Mouse (Mus musculus): ENCODE results near the gene Fam173a. TPM values are rescaled to one million over a fixed set of nuclear protein-coding genes. Genes with fewer than 3 reads are reported as not detected.

The Fam173a gene
- polyA plus RNA-seq, 1 experiment from 2014 or later = 62.2 TPM

DNA sequence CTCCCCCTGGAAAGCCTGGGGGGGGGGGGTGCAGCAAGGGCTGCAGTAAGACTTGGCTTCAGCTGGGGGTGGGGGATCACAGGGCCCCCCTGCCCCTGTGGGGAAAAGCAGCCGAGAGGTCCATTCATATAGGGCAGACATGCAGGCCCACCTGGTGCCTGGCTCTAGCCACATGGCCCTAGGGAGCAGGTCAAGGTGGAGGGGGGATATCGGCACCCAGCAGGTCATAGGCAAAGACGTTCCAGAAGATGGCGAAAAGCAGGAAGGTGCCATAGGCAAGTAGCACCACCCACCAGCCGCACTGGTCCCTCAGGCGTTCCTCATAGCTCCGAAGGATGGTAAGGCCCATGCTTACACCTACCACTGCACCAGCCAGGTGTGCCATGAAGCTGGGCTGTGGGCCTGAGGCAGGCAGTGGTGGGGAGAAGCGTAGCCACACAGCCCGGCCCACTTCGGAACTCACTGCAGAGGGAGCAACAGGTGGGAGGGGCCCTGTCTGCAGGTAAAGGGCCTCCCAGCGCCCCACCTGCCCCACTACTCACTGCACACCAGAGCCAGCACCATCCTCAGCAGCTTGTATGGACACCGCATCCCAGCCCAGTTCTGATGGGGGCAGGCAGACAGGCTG lies 42.0 kb upstream of the Fam173a start:
- peaks cover 74% of the 10 kb centered on the region for H3K4me1 ChIP-seq
- peak overlapping the region; percentile 98 for H3K27ac ChIP-seq (replicated peaks)
- peak overlapping the region; percentile 74 for H3K4me3 ChIP-seq
- peak overlapping the region; percentile 99 for H3K4me2 ChIP-seq
- no peak for ATAC-seq (ENCODE audit: extremely low read depth, insufficient number of reproducible peaks, low FRiP score, low TSS enrichment)
- H3K9me3 ChIP-seq = no peaks in the 10 kb centered on the region
- 85% methylated on average over 12 of the region's 12 CpGs for WGBS
- peaks cover 63% of the 10 kb centered on the region for H3K36me3 ChIP-seq
- no peaks in the 10 kb centered on the region for H3K27me3 ChIP-seq (replicated peaks)
- H3K9ac ChIP-seq = peak overlapping the region; percentile 92

DNA sequence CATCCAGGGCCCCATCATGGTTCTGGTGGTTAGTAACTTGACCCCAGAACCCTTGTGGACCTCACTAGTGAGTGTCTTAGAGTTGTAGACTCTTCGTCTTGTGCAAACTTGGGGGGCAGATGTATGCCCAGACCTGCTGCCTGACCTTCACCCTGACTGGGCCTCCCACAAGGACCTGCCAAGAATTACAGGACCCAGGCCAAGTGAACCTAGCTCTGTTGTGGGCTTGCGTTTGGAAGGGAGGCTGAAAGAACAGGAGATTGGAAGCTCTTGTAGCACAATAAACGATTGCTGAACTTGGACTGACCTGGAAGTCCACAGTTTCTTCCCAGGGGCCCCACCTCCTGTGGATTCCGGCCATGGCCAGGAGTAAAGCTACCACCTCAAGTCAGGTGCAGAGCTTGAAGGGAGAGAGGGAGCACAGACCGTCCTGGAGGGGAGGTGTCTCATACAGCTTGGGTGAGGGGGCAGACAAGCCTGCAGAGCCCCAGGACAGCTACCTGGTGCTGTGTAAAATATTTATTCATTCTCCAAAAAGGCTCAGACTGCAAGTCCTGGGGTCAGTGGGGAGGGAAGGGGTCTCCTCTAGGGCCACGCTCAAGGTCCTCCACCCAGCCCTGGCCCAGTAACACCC lies 41.4 kb upstream of the Fam173a start:
- 21% methylated on average over 6 of the region's 6 CpGs for WGBS
- H3K27ac ChIP-seq (replicated peaks) = peak overlapping the region; percentile 98
- peak overlapping the region; percentile 99 for H3K4me2 ChIP-seq
- peak overlapping the region; percentile 74 for H3K4me3 ChIP-seq
- no peak for ATAC-seq (ENCODE audit: extremely low read depth, insufficient number of reproducible peaks, low FRiP score, low TSS enrichment)
- H3K9ac ChIP-seq = peak overlapping the region; percentile 92
- H3K27me3 ChIP-seq (replicated peaks) = no peaks in the 10 kb centered on the region
- no peaks in the 10 kb centered on the region for H3K9me3 ChIP-seq
- peaks cover 78% of the 10 kb centered on the region for H3K4me1 ChIP-seq
- H3K36me3 ChIP-seq = peaks cover 58% of the 10 kb centered on the region

DNA sequence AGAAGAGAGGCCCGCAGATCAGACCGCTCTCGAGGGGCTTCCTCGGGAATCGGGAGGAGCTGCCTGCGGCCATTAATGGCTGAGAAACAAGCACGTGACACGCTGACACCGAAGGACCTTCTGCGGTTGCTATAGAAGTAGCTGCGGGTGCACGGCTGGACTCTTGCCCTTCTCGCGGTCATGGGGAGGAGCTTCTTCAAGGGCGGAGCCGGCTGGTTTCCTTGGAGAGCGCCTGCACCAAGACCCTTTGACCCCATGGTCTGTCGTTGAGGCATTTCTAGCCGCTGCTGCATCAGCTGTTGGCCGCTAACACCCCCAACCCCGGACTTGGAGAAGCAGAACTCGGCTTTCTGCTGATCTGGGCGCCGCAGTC lies 40.6 kb upstream of the Fam173a start, which contains the start of gene Stub1:
TSS of gene Stub1 (minus strand) at position 114 of the 373 bp plus-strand sequence.
- Histone ChIP-seq H3K27me3 (replicated peaks) (no peaks in the 10 kb centered on the region), H3K4me2 (peak within 1 kb of the TSS; percentile 99), H3K4me3 (peak within 1 kb of the TSS; percentile 74), H3K36me3 (peaks cover 50% of the 10 kb centered on the region), H3K9me3 (no peaks in the 10 kb centered on the region), H3K27ac (replicated peaks) (peak within 1 kb of the TSS; percentile 98), H3K9ac (peak within 1 kb of the TSS; percentile 92), H3K4me1 (peaks cover 82% of the 10 kb centered on the region)
- under 1% methylated on average over 24 of the region's 24 CpGs for WGBS
- ATAC-seq (ENCODE audit: extremely low read depth, insufficient number of reproducible peaks, low FRiP score, low TSS enrichment) = peak; percentile 64

DNA sequence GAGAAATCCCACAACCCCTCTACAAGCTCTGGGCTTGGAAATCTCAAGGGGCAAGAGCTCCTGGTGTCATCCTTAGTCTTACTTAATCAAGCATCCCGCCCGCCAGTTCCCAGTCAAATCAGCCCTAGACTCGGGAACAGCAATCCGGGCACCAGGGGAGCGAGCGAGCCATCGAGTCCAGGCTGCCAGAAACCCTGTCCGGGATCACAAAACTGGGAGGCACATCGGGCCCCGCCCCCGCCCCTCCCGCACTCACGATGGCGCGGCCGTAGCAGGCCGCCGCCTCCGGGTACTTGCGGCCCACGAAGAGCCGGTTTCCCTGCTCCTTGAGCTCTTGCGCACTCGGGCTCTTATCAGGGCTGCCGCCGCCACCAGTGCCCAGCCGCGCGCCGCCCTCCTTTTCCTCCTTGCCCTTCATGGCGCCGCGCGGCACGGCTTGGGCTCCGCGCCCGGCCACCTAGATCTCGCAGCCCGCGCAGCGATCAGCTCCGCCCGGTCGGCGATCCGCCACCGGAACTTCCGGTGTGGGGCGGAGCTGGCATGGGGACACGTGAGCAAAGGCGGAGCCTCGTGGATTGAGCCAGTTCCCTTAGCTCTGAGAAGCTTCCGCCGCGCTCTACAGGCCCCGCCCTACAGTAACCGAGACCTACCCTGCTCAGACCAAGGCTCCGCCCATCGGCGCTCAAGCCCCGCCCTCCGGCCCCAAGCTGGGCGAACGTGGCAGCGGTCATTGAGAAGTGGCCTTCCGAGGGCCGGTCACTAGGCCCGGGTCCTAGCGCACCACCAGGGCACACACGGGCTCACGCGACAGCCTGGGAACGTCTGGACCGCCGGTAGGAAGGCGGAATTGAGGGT lies 40.0 kb upstream of the Fam173a start:
- H3K9ac ChIP-seq = peak overlapping the region; percentile 92
- H3K27me3 ChIP-seq (replicated peaks) = no peaks in the 10 kb centered on the region
- H3K4me3 ChIP-seq = peak overlapping the region; percentile 74
- H3K4me1 ChIP-seq = peaks cover 81% of the 10 kb centered on the region
- under 1% methylated on average over 77 of the region's 77 CpGs for WGBS
- H3K4me2 ChIP-seq = peak overlapping the region; percentile 99
- H3K27ac ChIP-seq (replicated peaks) = peak overlapping the region; percentile 98
- peak; percentile 94 for ATAC-seq (ENCODE audit: extremely low read depth, insufficient number of reproducible peaks, low FRiP score, low TSS enrichment)
- peaks cover 50% of the 10 kb centered on the region for H3K36me3 ChIP-seq
- no peaks in the 10 kb centered on the region for H3K9me3 ChIP-seq

DNA sequence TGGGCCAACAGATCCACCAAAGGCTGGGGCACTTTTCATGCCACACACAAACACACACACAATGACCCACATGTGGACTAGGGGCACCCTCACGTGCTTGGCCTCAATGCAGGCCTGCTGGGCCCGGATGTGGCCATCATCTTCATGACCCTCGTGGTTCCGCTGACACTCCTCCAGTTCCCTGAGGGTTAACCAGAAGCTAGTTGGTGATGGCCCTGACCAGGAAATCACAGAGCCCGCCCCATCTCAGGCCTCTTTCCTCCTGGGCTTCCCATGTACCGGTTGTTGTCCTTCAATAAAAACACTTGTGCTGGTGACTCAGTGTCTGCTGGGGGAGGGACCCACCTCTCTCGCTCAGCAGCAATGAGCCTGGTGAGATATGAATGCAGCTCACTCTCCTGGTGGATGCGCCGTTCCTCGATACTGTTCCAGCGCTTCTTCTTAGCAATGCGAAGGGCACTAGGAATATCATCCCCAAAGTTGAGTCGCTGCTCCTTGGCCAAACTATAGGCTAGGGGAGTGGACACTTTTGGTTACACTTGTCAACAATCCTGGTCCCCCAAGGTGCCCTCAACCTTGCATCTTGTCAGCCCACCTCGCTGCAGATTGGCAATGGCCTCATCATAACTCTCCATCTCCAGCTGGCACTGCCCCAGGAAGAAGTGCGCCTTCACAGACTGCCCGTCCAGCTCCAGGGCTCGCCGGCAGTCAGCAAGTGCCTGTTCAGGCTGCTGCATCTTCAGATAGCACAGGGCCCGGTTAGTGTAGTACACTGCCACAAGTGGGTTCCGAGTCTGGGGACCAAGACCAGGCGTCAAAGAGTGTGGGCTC lies 39.0 kb upstream of the Fam173a start:
- Histone ChIP-seq H3K4me1 (peaks cover 71% of the 10 kb centered on the region), H3K36me3 (peaks cover 57% of the 10 kb centered on the region)

DNA sequence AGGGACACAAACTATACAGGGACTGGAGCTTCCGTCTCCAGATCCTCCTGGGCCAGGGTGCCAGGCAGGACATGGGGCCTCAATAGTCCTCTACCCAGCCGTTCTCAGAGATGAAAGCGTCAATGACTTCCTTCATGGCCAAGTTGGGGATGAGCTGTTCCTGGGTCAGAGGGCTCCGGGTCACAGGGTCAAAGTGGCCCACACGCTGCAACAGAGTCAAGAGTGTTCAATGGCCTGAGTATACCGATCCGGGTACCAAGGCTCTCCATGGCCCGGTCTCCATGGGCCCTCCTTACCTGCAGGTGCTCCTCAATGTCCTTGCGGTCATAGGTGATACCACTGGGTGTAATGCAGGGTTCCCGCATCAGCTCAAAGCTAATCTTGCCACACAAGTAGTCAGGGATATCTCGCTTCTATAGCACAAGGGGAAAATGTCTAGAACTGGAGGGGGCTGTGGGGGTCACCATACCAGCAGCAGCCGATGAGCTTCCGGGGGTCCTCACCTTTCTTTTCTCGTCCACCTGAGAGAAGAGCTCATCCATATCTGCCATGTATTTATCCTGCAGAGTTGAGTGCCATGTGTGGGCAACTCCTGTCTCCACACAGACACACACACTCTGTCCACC lies 38.2 kb upstream of the Fam173a start:
- H3K27me3 ChIP-seq (replicated peaks) = no peaks in the 10 kb centered on the region
- H3K4me2 ChIP-seq = peak overlapping the region; percentile 99
- H3K36me3 ChIP-seq = peaks cover 63% of the 10 kb centered on the region
- H3K4me3 ChIP-seq = peak overlapping the region; percentile 74
- ATAC-seq (ENCODE audit: extremely low read depth, insufficient number of reproducible peaks, low FRiP score, low TSS enrichment) = no peak
- no peak overlapping the region for H3K27ac ChIP-seq (replicated peaks)
- H3K9ac ChIP-seq = peak overlapping the region; percentile 92
- no peaks in the 10 kb centered on the region for H3K9me3 ChIP-seq
- 83% methylated on average over 14 of the region's 14 CpGs for WGBS
- peaks cover 64% of the 10 kb centered on the region for H3K4me1 ChIP-seq

More for the DNA sequence above, 39.0 kb upstream of the Fam173a start:
- no peaks in the 10 kb centered on the region for H3K27me3 ChIP-seq (replicated peaks)
- H3K27ac ChIP-seq (replicated peaks) = peak overlapping the region; percentile 98
- no peak for ATAC-seq (ENCODE audit: extremely low read depth, insufficient number of reproducible peaks, low FRiP score, low TSS enrichment)
- H3K9ac ChIP-seq = peak overlapping the region; percentile 92
- WGBS = 46% methylated on average over 21 of the region's 21 CpGs
- H3K9me3 ChIP-seq = no peaks in the 10 kb centered on the region
- H3K4me2 ChIP-seq = peak overlapping the region; percentile 99
- peak overlapping the region; percentile 74 for H3K4me3 ChIP-seq

DNA sequence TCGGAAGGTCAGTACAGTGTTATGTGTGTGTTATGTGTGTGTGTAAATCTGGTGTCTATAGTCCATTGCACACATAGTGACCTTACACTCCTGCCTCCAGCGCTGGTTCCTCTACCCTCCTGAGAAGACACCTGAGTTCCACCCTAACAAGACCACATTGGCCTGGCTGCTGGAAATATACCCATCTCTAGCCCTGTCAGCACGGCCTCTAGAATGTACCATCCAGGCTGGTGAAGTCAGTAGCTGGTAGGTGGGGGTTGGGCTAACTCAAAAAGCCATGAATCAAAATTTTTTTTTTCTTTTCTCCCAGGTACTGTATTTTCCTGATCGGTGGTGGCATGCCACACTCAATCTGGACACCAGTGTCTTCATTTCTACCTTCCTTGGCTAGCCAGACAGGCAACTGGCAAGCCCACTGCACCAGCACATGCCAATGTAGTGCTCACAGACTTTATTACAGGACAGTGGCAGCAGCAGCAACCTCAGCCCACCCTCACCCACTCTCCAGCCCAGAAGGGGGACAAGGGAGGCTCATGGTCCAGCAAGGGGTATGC lies 37.6 kb upstream of the Fam173a start:
- Histone ChIP-seq H3K9me3 (no peaks in the 10 kb centered on the region), H3K4me2 (peak overlapping the region; percentile 99), H3K9ac (peak overlapping the region; percentile 89), H3K4me3 (peak overlapping the region; percentile 74; the same call in 1 of the 2 replicates), H3K27me3 (replicated peaks) (no peaks in the 10 kb centered on the region), H3K27ac (replicated peaks) (no peak overlapping the region; the same call in 1 of the 2 replicates), H3K36me3 (peaks cover 63% of the 10 kb centered on the region), H3K4me1 (peaks cover 58% of the 10 kb centered on the region)
- ATAC-seq (ENCODE audit: extremely low read depth, insufficient number of reproducible peaks, low FRiP score, low TSS enrichment) = no peak
- WGBS = 82% methylated on average over 4 of the region's 4 CpGs

DNA sequence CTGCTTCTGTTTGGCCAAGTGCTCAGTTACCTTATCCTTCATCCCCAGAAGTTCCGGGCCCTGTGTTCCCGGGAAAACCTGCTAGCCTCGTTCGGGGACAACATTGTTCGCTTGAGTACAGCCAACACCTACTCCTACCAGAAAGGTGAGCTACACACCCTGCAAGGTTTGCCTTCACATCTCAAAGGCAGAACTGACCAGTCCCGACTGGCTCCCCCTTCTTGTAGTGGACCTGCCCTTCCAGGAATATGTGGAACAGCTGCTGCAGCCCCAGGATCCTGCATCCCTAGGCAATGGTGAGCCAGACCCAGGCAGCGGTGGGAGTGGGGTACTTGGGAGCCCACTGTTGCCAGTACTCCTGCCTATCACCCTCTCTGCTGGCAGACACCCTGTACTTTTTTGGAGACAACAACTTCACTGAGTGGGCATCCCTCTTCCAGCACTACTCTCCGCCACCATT lies 36.9 kb upstream of the Fam173a start:
- Histone ChIP-seq H3K27me3 (replicated peaks) (no peaks in the 10 kb centered on the region), H3K9me3 (no peaks in the 10 kb centered on the region), H3K36me3 (peaks cover 57% of the 10 kb centered on the region), H3K4me3 (peak overlapping the region; percentile 74), H3K4me1 (peaks cover 58% of the 10 kb centered on the region), H3K4me2 (peak overlapping the region; percentile 91), H3K9ac (peak overlapping the region; percentile 89), H3K27ac (replicated peaks) (peak overlapping the region; percentile 93)
- no peak for ATAC-seq (ENCODE audit: extremely low read depth, insufficient number of reproducible peaks, low FRiP score, low TSS enrichment)
- 38% methylated on average over 8 of the region's 8 CpGs for WGBS

DNA sequence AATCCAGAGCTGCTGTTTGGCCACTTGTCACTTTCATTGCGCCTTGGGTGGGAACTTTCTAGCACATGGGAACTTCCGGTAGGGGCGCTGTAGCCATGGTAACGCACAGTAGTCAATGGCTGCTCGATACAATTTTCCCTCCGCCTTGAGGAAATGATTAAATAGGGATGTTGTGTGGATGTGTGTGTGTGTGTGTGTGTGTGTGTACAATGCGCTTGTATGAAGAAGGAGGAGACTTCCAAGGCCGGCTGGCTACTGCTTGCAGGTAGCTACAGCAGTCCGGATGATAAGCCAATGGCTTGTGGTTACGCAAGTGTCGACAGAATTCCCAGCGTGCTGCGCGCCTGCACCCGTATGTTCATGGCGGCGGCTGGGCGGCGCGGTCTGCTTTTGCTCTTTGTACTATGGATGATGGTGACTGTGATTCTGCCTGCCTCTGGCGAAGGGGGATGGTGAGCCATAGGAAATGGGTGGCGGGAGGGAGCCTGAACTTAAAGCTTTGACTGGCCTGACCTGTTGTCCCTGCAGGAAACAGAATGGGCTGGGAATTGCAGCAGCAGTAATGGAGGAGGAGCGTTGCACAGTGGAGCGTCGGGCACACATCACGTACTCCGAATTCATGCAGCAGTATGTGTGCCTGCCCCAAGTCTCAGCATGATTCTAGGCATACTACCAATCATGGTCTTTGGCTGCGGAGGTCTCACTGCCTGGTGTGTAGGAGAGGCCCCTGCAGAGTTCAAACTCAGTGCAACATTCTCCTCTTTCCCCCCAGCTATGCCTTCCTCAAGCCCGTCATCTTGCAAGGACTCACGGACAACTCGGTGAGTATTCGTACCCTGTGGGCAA lies 36.2 kb upstream of the Fam173a start, which contains the start of gene Jmjd8:
TSS of gene Jmjd8 (plus strand) at position 156 of the 846 bp plus-strand sequence.
- no peaks in the 10 kb centered on the region for H3K27me3 ChIP-seq (replicated peaks)
- peaks cover 58% of the 10 kb centered on the region for H3K4me1 ChIP-seq
- peak within 1 kb of the TSS; percentile 89 for H3K9ac ChIP-seq
- 1% methylated on average over 32 of the region's 32 CpGs for WGBS
- H3K36me3 ChIP-seq = peaks cover 55% of the 10 kb centered on the region
- H3K4me2 ChIP-seq = peak within 1 kb of the TSS; percentile 91
- no peaks in the 10 kb centered on the region for H3K9me3 ChIP-seq
- H3K27ac ChIP-seq (replicated peaks) = peak within 1 kb of the TSS; percentile 93
- ATAC-seq (ENCODE audit: extremely low read depth, insufficient number of reproducible peaks, low FRiP score, low TSS enrichment) = no peak
- H3K4me3 ChIP-seq = peak within 1 kb of the TSS; percentile 74

Data from heart, embryonic 13.5 days (tissue).